Mouse (Mus musculus): ENCODE data around the gene Ano6. TPM values are rescaled to one million over a fixed set of nuclear protein-coding genes. Genes with fewer than 3 reads are reported as not detected.

Ano6 gene
- polyA plus RNA-seq, 1 experiment from 2014 or later, result 16.2 TPM

- peak overlapping the region; percentile 84 for H3K4me2 ChIP-seq (replicated peaks; ENCODE audit: low read depth)
- H3K9me3 ChIP-seq (ENCODE audit: control insufficient read depth, low read length), result no peaks in the 10 kb centered on the region
- peak overlapping the region; percentile 79 for H3K4me3 ChIP-seq (ENCODE audit: low read depth, low read length)
- peak overlapping the region; percentile 88 for H3K27ac ChIP-seq (replicated peaks)
- no peaks in the 10 kb centered on the region for H3K27me3 ChIP-seq (ENCODE audit: control insufficient read depth, insufficient read depth, low read length)
- 24% methylated on average over 32 of the region's 32 CpGs for WGBS
- DNase-seq (ENCODE audit: low spot score) (peak; percentile 36), ATAC-seq (ENCODE audit: low FRiP score, low TSS enrichment) (no peak)
- peak overlapping the region; percentile 89 for H3K9ac ChIP-seq (ENCODE audit: low read length)
- TF ChIP-seq CTCF (IDR thresholded peaks at IDR 0.05; ENCODE audit: low read depth) (no peak), EP300 (optimal IDR thresholded peaks at IDR 0.05) (no peak)
- no peaks in the 10 kb centered on the region for H3K36me3 ChIP-seq (ENCODE audit: control insufficient read depth, insufficient read depth, low read length)
- H3K4me1 ChIP-seq (replicated peaks; ENCODE audit: control insufficient read depth, insufficient read depth), result peaks cover 7% of the 10 kb centered on the region; the same call in 1 of the 2 replicates
These were observed 798 bp upstream of the Ano6 start for GRCm38 (mm10) chr15:95789562-95790528.

GRCm38 (mm10) chr15:95791141-95791791 lies 623 bp downstream of the Ano6 start:
- peaks cover 7% of the 10 kb centered on the region; the same call in 1 of the 2 replicates for H3K4me1 ChIP-seq (replicated peaks; ENCODE audit: control insufficient read depth, insufficient read depth)
- H3K4me3 ChIP-seq (ENCODE audit: low read depth, low read length), result peak overlapping the region; percentile 79
- ATAC-seq (ENCODE audit: low FRiP score, low TSS enrichment) (peak; percentile 12; the same call in 1 of the 2 replicates), DNase-seq (ENCODE audit: low spot score) (no peak)
- H3K9me3 ChIP-seq (ENCODE audit: control insufficient read depth, low read length), result no peaks in the 10 kb centered on the region
- no peaks in the 10 kb centered on the region for H3K27me3 ChIP-seq (ENCODE audit: control insufficient read depth, insufficient read depth, low read length)
- H3K27ac ChIP-seq (replicated peaks), result peak overlapping the region; percentile 88
- under 1% methylated on average over 32 of the region's 32 CpGs for WGBS
- no peaks in the 10 kb centered on the region for H3K36me3 ChIP-seq (ENCODE audit: control insufficient read depth, insufficient read depth, low read length)
- peak overlapping the region; percentile 89 for H3K9ac ChIP-seq (ENCODE audit: low read length)
- TF ChIP-seq EP300 (optimal IDR thresholded peaks at IDR 0.05) (no peak), CTCF (IDR thresholded peaks at IDR 0.05; ENCODE audit: low read depth) (no peak)
- H3K4me2 ChIP-seq (replicated peaks; ENCODE audit: low read depth), result peak overlapping the region; percentile 84

- peak overlapping the region; percentile 84 for H3K4me2 ChIP-seq (replicated peaks; ENCODE audit: low read depth)
- H3K9ac ChIP-seq (ENCODE audit: low read length), result peak overlapping the region; percentile 89
- H3K9me3 ChIP-seq (ENCODE audit: control insufficient read depth, low read length), result no peaks in the 10 kb centered on the region
- ATAC-seq (ENCODE audit: low FRiP score, low TSS enrichment) (no peak), DNase-seq (ENCODE audit: low spot score) (no peak)
- WGBS, result 28% methylated on average over 5 of the region's 5 CpGs
- H3K4me3 ChIP-seq (ENCODE audit: low read depth, low read length), result peak overlapping the region; percentile 79
- TF ChIP-seq CTCF (IDR thresholded peaks at IDR 0.05; ENCODE audit: low read depth) (no peak), EP300 (optimal IDR thresholded peaks at IDR 0.05) (no peak)
- no peaks in the 10 kb centered on the region for H3K36me3 ChIP-seq (ENCODE audit: control insufficient read depth, insufficient read depth, low read length)
- peak overlapping the region; percentile 88 for H3K27ac ChIP-seq (replicated peaks)
- H3K4me1 ChIP-seq (replicated peaks; ENCODE audit: control insufficient read depth, insufficient read depth), result peaks cover 7% of the 10 kb centered on the region; the same call in 1 of the 2 replicates
- no peaks in the 10 kb centered on the region for H3K27me3 ChIP-seq (ENCODE audit: control insufficient read depth, insufficient read depth, low read length)
These were observed 1.2 kb downstream of the Ano6 start for GRCm38 (mm10) chr15:95791855-95792254.

GRCm38 (mm10) chr15:95792261-95793260 lies 1.9 kb downstream of the Ano6 start:
- Histone ChIP-seq H3K4me3 (ENCODE audit: low read depth, low read length) (peak overlapping the region; percentile 79; the same call in 1 of the 2 replicates), H3K27ac (replicated peaks) (no peak overlapping the region), H3K9ac (ENCODE audit: low read length) (no peak overlapping the region), H3K27me3 (ENCODE audit: control insufficient read depth, insufficient read depth, low read length) (no peaks in the 10 kb centered on the region), H3K36me3 (ENCODE audit: control insufficient read depth, insufficient read depth, low read length) (no peaks in the 10 kb centered on the region), H3K9me3 (ENCODE audit: control insufficient read depth, low read length) (no peaks in the 10 kb centered on the region), H3K4me2 (replicated peaks; ENCODE audit: low read depth) (peak overlapping the region; percentile 84), H3K4me1 (replicated peaks; ENCODE audit: control insufficient read depth, insufficient read depth) (peaks cover 7% of the 10 kb centered on the region; the same call in 1 of the 2 replicates)
- 71% methylated on average over 25 of the region's 25 CpGs for WGBS
- TF ChIP-seq EP300 (optimal IDR thresholded peaks at IDR 0.05) (no peak), CTCF (IDR thresholded peaks at IDR 0.05; ENCODE audit: low read depth) (peak; percentile 65)
- no peak for ATAC-seq (ENCODE audit: low FRiP score, low TSS enrichment)
- no peak for DNase-seq (ENCODE audit: low spot score)

Measured in stomach, postnatal 0 days (tissue).